Mouse (Mus musculus): ENCODE measurements around the gene Ovca2. TPM values are rescaled to one million over a fixed set of nuclear protein-coding genes. Genes with fewer than 3 reads are reported as not detected.

The Ovca2 gene
- total RNA-seq, 1 experiment, result 14.8 TPM

DNA sequence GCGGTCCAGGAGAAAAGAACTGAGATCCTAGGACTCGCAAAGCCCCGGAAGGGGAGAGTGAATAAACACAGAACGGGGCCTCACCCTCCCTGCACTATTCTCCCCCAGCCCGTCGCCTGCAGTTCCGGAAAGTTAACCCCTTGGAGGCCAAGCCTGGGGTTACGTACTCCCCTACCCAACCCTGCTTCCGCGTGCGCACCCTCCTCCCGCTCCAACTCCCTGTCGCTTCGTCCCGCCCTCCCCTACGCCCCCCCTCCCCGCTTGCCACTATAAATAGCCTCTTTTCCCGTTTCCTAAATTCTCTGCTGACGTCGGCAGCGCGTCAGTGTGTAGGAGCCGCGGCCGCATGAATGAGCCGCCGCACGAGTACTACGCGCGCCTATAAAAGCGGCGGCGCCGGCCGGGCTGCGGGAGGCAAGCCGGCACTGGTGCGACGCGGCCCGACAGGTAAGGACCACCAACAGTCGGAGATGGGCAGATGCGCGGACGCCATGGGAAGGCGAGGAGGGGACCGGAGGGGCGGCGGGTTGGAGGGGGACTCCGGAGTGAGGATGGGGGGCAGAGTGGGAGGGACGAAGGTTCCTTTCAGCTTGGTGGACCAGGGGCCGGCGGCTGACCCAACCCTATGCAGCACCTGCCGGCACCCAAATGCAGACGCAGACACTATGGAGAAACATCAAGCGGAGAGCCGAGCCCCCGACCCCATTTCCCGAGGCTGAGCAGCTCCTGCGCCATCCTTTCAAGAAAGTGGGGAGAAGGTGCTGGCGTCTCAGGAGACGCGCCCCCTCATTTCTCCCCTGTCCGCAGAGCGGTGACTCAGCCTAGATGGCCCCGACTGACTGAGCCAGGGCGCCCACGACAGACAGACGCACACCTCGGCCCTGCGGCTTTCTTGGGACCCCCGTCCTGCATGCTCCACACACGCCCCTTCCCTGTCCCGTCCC is 6.2 kb downstream of the Ovca2 start:
- TF ChIP-seq MAFK (IDR thresholded peaks at IDR 0.05; ENCODE audit: insufficient read depth, low read depth, low read length) (no peak), HCFC1 (IDR thresholded peaks at IDR 0.05; ENCODE audit: borderline replicate concordance, insufficient read depth, low read length) (peak; percentile 9; the same call in 1 of the 2 replicates)
- Histone ChIP-seq H3K9me3 (ENCODE audit: control insufficient read depth, insufficient read depth, low read depth, low read length) (no peaks in the 10 kb centered on the region), H3K36me3 (ENCODE audit: control insufficient read depth, insufficient read depth, low read length, poor library complexity, severe bottlenecking) (peaks cover under 1% of the 10 kb centered on the region), H3K4me1 (ENCODE audit: control insufficient read depth in 2 of 2, insufficient read depth in 2 of 2, low read length in 2 of 2, poor library complexity in 1 of 2) (peaks cover 0 to 10% of the 10 kb centered on the region in 2 experiments; a peak in 1 of 4 replicates), H3K27ac (ENCODE audit: insufficient read depth, low read depth, low read length, poor library complexity, severe bottlenecking) (no peak overlapping the region; the same call in 1 of the 2 replicates), H3K9ac (ENCODE audit: insufficient read depth, low read depth, low read length, poor library complexity, severe bottlenecking) (0 out of 2 replicates have a peak overlapping the region, but pooled peaks have one; percentile 18), H3K4me3 (ENCODE audit: insufficient read depth in 1 of 2, low read depth in 1 of 2, low read length in 2 of 2, poor library complexity in 1 of 2, severe bottlenecking in 1 of 2) (peak overlapping the region; percentile 71 to 75)
- in situ Hi-C loops (cut with MboI; ENCODE audit: low sequenced_read_pairs in 2 of 2, unreplicated experiment in 2 of 2), result no loop called here
- no peak for DNase-seq (ENCODE audit: low read depth, low spot score)

- no peak for TF ChIP-seq ZC3H11A (IDR thresholded peaks at IDR 0.05; ENCODE audit: borderline replicate concordance, low read depth, low read length)
- no peak for DNase-seq (ENCODE audit: low read depth, low spot score)
- Histone ChIP-seq H3K36me3 (ENCODE audit: control insufficient read depth, insufficient read depth, low read length, poor library complexity, severe bottlenecking) (no peaks in the 10 kb centered on the region), H3K4me1 (ENCODE audit: control insufficient read depth in 2 of 2, insufficient read depth in 2 of 2, low read length in 2 of 2, poor library complexity in 1 of 2) (peaks cover 0 to 14% of the 10 kb centered on the region in 2 experiments; a peak in 1 of 4 replicates), H3K27ac (ENCODE audit: insufficient read depth, low read depth, low read length, poor library complexity, severe bottlenecking) (no peak overlapping the region), H3K4me3 (ENCODE audit: insufficient read depth in 1 of 2, low read depth in 1 of 2, low read length in 2 of 2, poor library complexity in 1 of 2, severe bottlenecking in 1 of 2) (no peak overlapping the region), H3K9ac (ENCODE audit: insufficient read depth, low read depth, low read length, poor library complexity, severe bottlenecking) (no peak overlapping the region), H3K9me3 (ENCODE audit: control insufficient read depth, insufficient read depth, low read depth, low read length) (no peaks in the 10 kb centered on the region)
- in situ Hi-C loops (cut with MboI; ENCODE audit: low sequenced_read_pairs in 2 of 2, unreplicated experiment in 2 of 2), result no loop called here
Observed at GRCm38 (mm10) chr11:75171186-75171865, 7.3 kb downstream of the Ovca2 start.

- Histone ChIP-seq H3K9me3 (ENCODE audit: control insufficient read depth, insufficient read depth, low read depth, low read length) (no peaks in the 10 kb centered on the region), H3K4me3 (ENCODE audit: insufficient read depth in 1 of 2, low read depth in 1 of 2, low read length in 2 of 2, poor library complexity in 1 of 2, severe bottlenecking in 1 of 2) (peak overlapping the region; percentile 54 to 74), H3K27ac (ENCODE audit: insufficient read depth, low read depth, low read length, poor library complexity, severe bottlenecking) (no peak overlapping the region), H3K36me3 (ENCODE audit: control insufficient read depth, insufficient read depth, low read length, poor library complexity, severe bottlenecking) (no peaks in the 10 kb centered on the region), H3K4me1 (ENCODE audit: control insufficient read depth in 2 of 2, insufficient read depth in 2 of 2, low read length in 2 of 2, poor library complexity in 1 of 2) (peaks cover 0 to 18% of the 10 kb centered on the region in 2 experiments; a peak in 1 of 4 replicates), H3K9ac (ENCODE audit: insufficient read depth, low read depth, low read length, poor library complexity, severe bottlenecking) (no peak overlapping the region)
- TF ChIP-seq CHD2 (IDR thresholded peaks at IDR 0.05; ENCODE audit: low read depth, low read length) (no peak), ZC3H11A (IDR thresholded peaks at IDR 0.05; ENCODE audit: borderline replicate concordance, low read depth, low read length) (no peak), ZNF384 (IDR thresholded peaks at IDR 0.05; ENCODE audit: low read depth, low read length) (no peak), HCFC1 (IDR thresholded peaks at IDR 0.05; ENCODE audit: borderline replicate concordance, insufficient read depth, low read length) (no peak), MAFK (IDR thresholded peaks at IDR 0.05; ENCODE audit: insufficient read depth, low read depth, low read length) (no peak)
- in situ Hi-C loops (cut with MboI; ENCODE audit: low sequenced_read_pairs in 2 of 2, unreplicated experiment in 2 of 2), result no loop called here
- DNase-seq (ENCODE audit: low read depth, low spot score), result peak; percentile 92
Observed at GRCm38 (mm10) chr11:75170136-75170751, 8.4 kb downstream of the Ovca2 start.

DNA sequence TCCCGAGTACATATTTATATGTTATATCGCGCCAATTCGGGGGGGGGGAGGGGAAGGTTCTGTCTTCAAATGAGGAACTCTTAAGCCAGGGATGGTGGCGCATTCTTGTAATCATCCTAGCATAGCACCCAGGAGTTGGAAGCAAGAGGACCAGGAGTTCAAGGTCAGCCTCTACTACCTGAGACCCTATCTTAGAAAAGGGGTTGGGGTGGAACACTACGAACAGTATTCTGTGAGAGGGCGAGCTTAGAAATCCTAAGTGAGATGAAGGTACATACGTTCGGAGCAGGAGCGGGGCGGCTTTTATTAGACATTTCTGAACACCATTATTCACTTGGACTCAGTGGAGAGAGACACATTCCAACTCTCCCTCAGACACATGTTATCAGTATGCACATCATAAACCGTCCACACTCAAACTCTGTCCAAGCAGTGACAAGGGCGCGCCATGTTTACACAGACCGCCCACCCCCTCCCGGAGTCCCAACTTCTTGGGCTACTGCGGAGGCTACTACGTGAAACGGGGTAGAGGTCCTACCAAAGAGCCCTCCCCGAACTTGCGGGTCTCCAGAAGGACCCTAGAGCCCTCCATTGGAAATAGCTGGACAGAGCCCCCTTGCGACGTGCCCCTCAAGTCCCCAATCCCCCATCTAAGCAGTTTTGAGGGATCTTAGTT is 9.1 kb downstream of the Ovca2 start, which contains the start of gene Hic1:
Gene Hic1, minus strand, starts transcription at position 115 of the 676 bp plus-strand sequence.
- no peak within 1 kb of the TSS for H3K27ac ChIP-seq (ENCODE audit: insufficient read depth, low read depth, low read length, poor library complexity, severe bottlenecking)
- DNase-seq (ENCODE audit: low read depth, low spot score), result no peak
- H3K4me1 ChIP-seq (ENCODE audit: control insufficient read depth in 2 of 2, insufficient read depth in 2 of 2, low read length in 2 of 2, poor library complexity in 1 of 2), result peaks cover 0 to 21% of the 10 kb centered on the region in 2 experiments; a peak in 1 of 4 replicates
- H3K9ac ChIP-seq (ENCODE audit: insufficient read depth, low read depth, low read length, poor library complexity, severe bottlenecking), result peak within 1 kb of the TSS; percentile 46
- peak within 1 kb of the TSS; percentile 62 to 74 for H3K4me3 ChIP-seq (ENCODE audit: insufficient read depth in 1 of 2, low read depth in 1 of 2, low read length in 2 of 2, poor library complexity in 1 of 2, severe bottlenecking in 1 of 2)
- no peaks in the 10 kb centered on the region for H3K9me3 ChIP-seq (ENCODE audit: control insufficient read depth, insufficient read depth, low read depth, low read length)
- no peaks in the 10 kb centered on the region for H3K36me3 ChIP-seq (ENCODE audit: control insufficient read depth, insufficient read depth, low read length, poor library complexity, severe bottlenecking)
- TF ChIP-seq CHD2 (IDR thresholded peaks at IDR 0.05; ENCODE audit: low read depth, low read length) (no peak), ZNF384 (IDR thresholded peaks at IDR 0.05; ENCODE audit: low read depth, low read length) (no peak), ZC3H11A (IDR thresholded peaks at IDR 0.05; ENCODE audit: borderline replicate concordance, low read depth, low read length) (no peak), HCFC1 (IDR thresholded peaks at IDR 0.05; ENCODE audit: borderline replicate concordance, insufficient read depth, low read length) (no peak), MAFK (IDR thresholded peaks at IDR 0.05; ENCODE audit: insufficient read depth, low read depth, low read length) (no peak)
- in situ Hi-C loops (cut with MboI; ENCODE audit: low sequenced_read_pairs in 2 of 2, unreplicated experiment in 2 of 2), result no loop called here
